Mouse (Mus musculus): ENCODE measurements around the gene Krt31. TPM values are rescaled to one million over a fixed set of nuclear protein-coding genes. Genes with fewer than 3 reads are reported as not detected.

Gene Krt31
- total RNA-seq, 2 experiments from 2014 or later: not detected

DNA sequence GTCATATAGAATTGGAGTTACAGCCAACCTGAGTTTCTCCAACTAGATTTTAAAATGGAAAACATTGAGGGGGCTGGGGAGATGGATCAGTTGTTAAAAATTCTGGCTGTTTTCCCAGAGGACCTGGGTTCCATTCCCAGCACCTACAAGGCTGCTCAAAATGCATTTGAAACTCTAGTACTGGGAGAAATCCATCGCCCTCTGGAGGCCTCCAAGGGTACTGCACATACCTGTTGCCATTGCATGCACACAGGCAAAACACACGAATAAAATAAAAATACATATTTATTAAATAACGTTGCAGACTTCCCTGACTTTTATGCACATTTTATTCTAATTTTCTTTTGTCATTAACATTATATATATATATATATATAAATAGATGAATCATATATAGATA, 43.7 kb downstream of the Krt31 start:
- DNase-seq (ENCODE audit: low spot score in 2 of 2): no peak

DNA sequence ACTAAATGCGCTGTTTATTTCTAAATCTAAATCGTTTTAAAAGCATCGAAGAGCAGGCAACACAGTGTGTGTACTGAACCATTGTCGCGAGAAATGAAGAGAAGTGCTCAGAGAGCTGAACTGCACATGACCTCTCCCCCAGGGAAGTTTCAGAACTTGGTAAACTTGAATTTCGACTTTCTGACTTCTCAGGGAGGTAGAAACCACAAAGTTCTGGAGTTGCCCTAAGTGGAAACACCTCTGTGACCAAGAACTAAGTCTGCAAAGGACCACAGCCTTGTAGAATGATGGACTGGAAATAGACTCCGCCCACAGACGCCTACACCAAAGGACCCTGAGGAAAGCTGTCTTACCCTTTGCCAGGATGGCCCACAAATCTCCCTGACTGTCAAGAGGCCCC, 44.4 kb downstream of the Krt31 start:
- no peak for DNase-seq (ENCODE audit: low spot score in 2 of 2)

DNA sequence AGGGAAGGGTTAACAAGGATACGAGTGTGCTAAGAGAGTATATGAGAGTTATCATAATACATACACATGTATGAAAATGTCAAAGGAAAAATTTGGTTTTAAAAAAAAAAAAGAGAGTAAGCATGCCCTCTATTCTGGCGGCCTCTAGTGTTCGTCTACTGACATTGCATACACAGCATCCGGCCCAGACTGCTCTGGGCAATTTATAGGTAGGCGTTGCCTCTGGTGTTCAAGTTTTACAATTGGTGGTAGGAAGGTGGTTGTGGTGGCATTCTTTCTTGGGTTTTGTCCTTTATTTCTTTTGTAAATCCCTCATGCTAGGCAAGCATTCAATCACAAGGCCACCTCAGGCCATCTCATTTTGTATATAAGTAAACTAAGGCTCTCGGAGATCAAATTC, 45.5 kb downstream of the Krt31 start:
- no peak for DNase-seq (ENCODE audit: low spot score in 2 of 2)

DNA sequence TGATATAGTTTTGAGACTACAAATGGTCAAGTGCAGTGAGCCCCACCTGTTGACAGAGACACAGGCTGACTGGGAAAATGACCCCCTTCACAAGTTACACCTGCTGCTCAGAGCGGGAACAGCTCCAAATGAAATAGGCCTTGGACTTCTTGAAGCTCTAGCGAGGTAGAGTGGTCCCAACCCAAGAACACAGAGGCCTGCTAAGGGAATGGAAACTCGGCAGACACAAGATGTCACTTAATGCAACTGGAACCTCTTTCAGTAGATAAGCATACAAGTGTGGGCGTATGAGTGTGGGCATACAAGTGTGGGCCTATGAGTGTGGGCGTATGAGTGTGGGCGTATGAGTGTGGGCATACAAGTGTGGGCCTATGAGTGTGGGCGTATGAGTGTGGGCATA, 51.3 kb downstream of the Krt31 start:
- DNase-seq (ENCODE audit: low spot score in 2 of 2): no peak

Other genes with a start within 250 kb of the Krt31 start
- not detected for gene Gm11554, start 246.1 kb downstream of the Krt31 start, total RNA-seq (2021)
- gene Krtap4-13, start 240.7 kb downstream of the Krt31 start, total RNA-seq (2021): not detected
- gene Gm11564, start 234.9 kb downstream of the Krt31 start, total RNA-seq (2021): not detected
- not detected for gene 2300003K06Rik, start 212.5 kb downstream of the Krt31 start, total RNA-seq (2021)
- not detected for gene Krtap4-16, start 198.9 kb downstream of the Krt31 start, total RNA-seq (2021)
- not detected for gene Gm11568, start 192.6 kb downstream of the Krt31 start, total RNA-seq (2021)
- gene Gm11559, start 186.1 kb downstream of the Krt31 start, total RNA-seq (2021): not detected
- gene Krtap9-1, start 177.2 kb downstream of the Krt31 start, total RNA-seq (2021): not detected
- not detected for gene Gm11567, start 171.4 kb downstream of the Krt31 start, total RNA-seq (2021)
- not detected for gene Krtap31-1, start 142.6 kb downstream of the Krt31 start, total RNA-seq (2021)
- gene Gm11565, start 135.8 kb downstream of the Krt31 start, total RNA-seq (2021): not detected
- not detected for gene Krtap31-2, start 114.3 kb downstream of the Krt31 start, total RNA-seq (2021)
- gene Krtap9-5, start 102.1 kb downstream of the Krt31 start, total RNA-seq (2021): not detected
- not detected for gene Krtap29-1, start 71.5 kb downstream of the Krt31 start, total RNA-seq (2021)
- gene Krtap16-1, start 64.0 kb downstream of the Krt31 start, total RNA-seq (2021): not detected
- gene Krtap17-1, start 56.6 kb downstream of the Krt31 start, total RNA-seq (2021): not detected
- not detected for gene Krt33a, start 34.3 kb downstream of the Krt31 start, total RNA-seq (2021)
- gene Krt33b, start 20.7 kb downstream of the Krt31 start, total RNA-seq (2021): not detected
- gene Krt34, start 9.0 kb downstream of the Krt31 start, total RNA-seq (2021): not detected
- gene Krt32, start 37.7 kb upstream of the Krt31 start, total RNA-seq (2021): not detected
- gene Krt35, start 45.7 kb upstream of the Krt31 start, total RNA-seq (2021): not detected
- under 1 TPM in 1 of 2 experiments, not detected in 1; 0.48 TPM for gene Krt36, start 55.1 kb upstream of the Krt31 start, total RNA-seq (2021)
- gene Krt13, start 71.0 kb upstream of the Krt31 start, total RNA-seq (2021): not detected
- under 1 TPM in 1 of 2 experiments, not detected in 1; 0.31 TPM for gene Krt15, start 85.4 kb upstream of the Krt31 start, total RNA-seq (2021)
- 10 to 100 TPM; 11.1 to 12.7 TPM for gene Krt19, start 98.1 kb upstream of the Krt31 start, total RNA-seq (2021)
- gene Krt9, start 142.7 kb upstream of the Krt31 start, total RNA-seq (2021): under 1 TPM; 0.11 to 0.22 TPM
- gene Krt14, start 157.0 kb upstream of the Krt31 start, total RNA-seq (2021): under 1 TPM; 0.93 to 0.98 TPM
- not detected for gene Krt16, start 198.4 kb upstream of the Krt31 start, total RNA-seq (2021)
- under 1 TPM; 0.25 to 0.31 TPM for gene Krt17, start 210.5 kb upstream of the Krt31 start, total RNA-seq (2021)
- not detected for gene Krt42, start 219.3 kb upstream of the Krt31 start, total RNA-seq (2021)